Mouse (Mus musculus) MEL (cell line): ENCODE measurements around the gene Isoc2a. TPM values are rescaled to one million over a fixed set of nuclear protein-coding genes. Genes with fewer than 3 reads are reported as not detected.

Source experiments
- DNase-seq: peaks from one replicate; pipeline ENCODE4 v3.0.0; 2011; ENCODE audit warnings: low read depth, low spot score
- H3K27ac ChIP-seq: 2 replicates; pipeline ENCODE4 v1.5.1; 2012; ENCODE audit warnings: low read depth, mild to moderate bottlenecking, control low read depth, low read length, moderate library complexity; ENCODE audit not compliant: control insufficient read depth
- H3K27me3 ChIP-seq, 2 experiments: fragments of 150-350 bp in 1 of 2; sonication (generic) in 1 of 2; 2 replicates each; pipeline ENCODE4 v1.6.1; 2012; ENCODE audit warnings: low read length in 2 of 2, mild to moderate bottlenecking in 2 of 2, improper control_type of control experiment in 1 of 2, moderate library complexity in 1 of 2; ENCODE audit not compliant: insufficient read depth in 2 of 2, control insufficient read depth in 1 of 2
- H3K36me3 ChIP-seq, 2 experiments: 2 replicates each; pipeline ENCODE4 v1.6.1; 2012 to 2014; ENCODE audit warnings: low read length in 2 of 2, improper control_type of control experiment in 1 of 2, inconsistent platforms in 1 of 2, mild to moderate bottlenecking in 1 of 2; ENCODE audit not compliant: insufficient read depth in 2 of 2, control insufficient read depth in 1 of 2
- H3K4me1 ChIP-seq, 2 experiments: fragments of 150-350 bp in 1 of 2; sonication (generic) in 1 of 2; 2 replicates each; pipeline ENCODE4 v1.6.1; 2012; ENCODE audit warnings: low read length in 2 of 2, improper control_type of control experiment in 1 of 2, mild to moderate bottlenecking in 1 of 2; ENCODE audit not compliant: insufficient read depth in 2 of 2, control insufficient read depth in 1 of 2
- H3K4me3 ChIP-seq, 2 experiments: fragments of 150-350 bp in 1 of 2; sonication (generic) in 1 of 2; 2 replicates each; pipeline ENCODE4 v1.5.1; 2012; ENCODE audit warnings: low read depth in 2 of 2, low read length in 2 of 2, mild to moderate bottlenecking in 2 of 2, moderate library complexity in 2 of 2, control low read depth in 1 of 2, improper control_type of control experiment in 1 of 2; ENCODE audit not compliant: control insufficient read depth in 1 of 2, insufficient read depth in 1 of 2
- H3K79me2 ChIP-seq: 2 replicates; pipeline ENCODE4 v1.6.1; 2012; ENCODE audit warnings: mild to moderate bottlenecking, low read length, moderate library complexity; ENCODE audit not compliant: control insufficient read depth, poor library complexity, insufficient read depth
- H3K9ac ChIP-seq: 2 replicates; pipeline ENCODE4 v1.6.1; 2012; ENCODE audit warnings: low read depth, mild to moderate bottlenecking, control low read depth, low read length, moderate library complexity; ENCODE audit not compliant: control insufficient read depth, poor library complexity, severe bottlenecking
- H3K9me3 ChIP-seq: fragments of 150-350 bp; sonication (generic); replicated peaks from 2 replicates; pipeline ENCODE4 v1.6.1; 2012; ENCODE audit warnings: mild to moderate bottlenecking, low read length, improper control_type of control experiment, moderate library complexity; ENCODE audit not compliant: insufficient read depth
- BHLHE40 ChIP-seq: IDR thresholded peaks from 2 replicates; pipeline ENCODE4 v1.6.1; 2012; ENCODE audit warnings: low read depth, mild to moderate bottlenecking, inconsistent platforms, low read length, improper control_type of control experiment, borderline replicate concordance
- CTCF ChIP-seq, 3 experiments: IDR thresholded peaks in 2 of 3; conservative IDR thresholded peaks in 1 of 3; 2 replicates each; pipeline ENCODE4 v1.5.1; 2011 to 2012; ENCODE audit warnings: low read length in 3 of 3, low read depth in 2 of 3, mild to moderate bottlenecking in 2 of 3, improper control_type of control experiment in 1 of 3, inconsistent platforms in 1 of 3, mixed read lengths in 1 of 3, moderate library complexity in 1 of 3; ENCODE audit not compliant: control insufficient read depth in 1 of 3, insufficient read depth in 1 of 3, poor library complexity in 1 of 3, severe bottlenecking in 1 of 3
- EP300 ChIP-seq, 2 experiments: IDR thresholded peaks; 2 replicates each; pipeline ENCODE4 v1.6.1; 2011; ENCODE audit warnings: improper control_type of control experiment in 2 of 2, low read length in 2 of 2, low read depth in 1 of 2, mild to moderate bottlenecking in 1 of 2
- GABPA ChIP-seq: IDR thresholded peaks from 2 replicates; pipeline ENCODE4 v1.6.1; 2012; ENCODE audit warnings: low read depth, mild to moderate bottlenecking, inconsistent platforms, low read length, improper control_type of control experiment, moderate library complexity
- GATA1 ChIP-seq: IDR thresholded peaks from 2 replicates; pipeline ENCODE4 v1.6.1; 2011; ENCODE audit warnings: low read depth, low read length, improper control_type of control experiment
- HCFC1 ChIP-seq: IDR thresholded peaks from 2 replicates; pipeline ENCODE4 v1.6.1; 2012; ENCODE audit warnings: low read depth, mild to moderate bottlenecking, inconsistent platforms, low read length, improper control_type of control experiment, moderate library complexity
- MAFK ChIP-seq: IDR thresholded peaks from 2 replicates; pipeline ENCODE4 v1.6.1; 2011; ENCODE audit warnings: low read depth, mild to moderate bottlenecking, low read length, improper control_type of control experiment, borderline replicate concordance
- MAX ChIP-seq: IDR thresholded peaks from 2 replicates; pipeline ENCODE4 v1.6.1; 2011; ENCODE audit warnings: low read length, improper control_type of control experiment
- MYB ChIP-seq: IDR thresholded peaks from 2 replicates; pipeline ENCODE4 v1.6.1; 2011; ENCODE audit warnings: mild to moderate bottlenecking, low read depth, low read length, improper control_type of control experiment
- MYC ChIP-seq: IDR thresholded peaks from 2 replicates; pipeline ENCODE4 v1.6.1; 2011; ENCODE audit warnings: low read depth, mild to moderate bottlenecking, low read length, improper control_type of control experiment, moderate library complexity
- NRF1 ChIP-seq: IDR thresholded peaks from 2 replicates; pipeline ENCODE4 v1.6.1; 2014; ENCODE audit warnings: low read depth, mild to moderate bottlenecking, inconsistent platforms, low read length, improper control_type of control experiment, moderate library complexity; ENCODE audit not compliant: poor library complexity, insufficient read depth, severe bottlenecking
- POLR2A ChIP-seq, 2 experiments: IDR thresholded peaks; 2 replicates each; pipeline ENCODE4 v1.6.1; 2011 to 2012; ENCODE audit warnings: low read length in 2 of 2, mild to moderate bottlenecking in 2 of 2, control low read depth in 1 of 2, improper control_type of control experiment in 1 of 2, low read depth in 1 of 2, moderate library complexity in 1 of 2; ENCODE audit not compliant: control insufficient read depth in 1 of 2, insufficient read depth in 1 of 2, poor library complexity in 1 of 2
- POLR2AphosphoS2 ChIP-seq: IDR thresholded peaks from 2 replicates; pipeline ENCODE4 v1.6.1; 2011; ENCODE audit warnings: low read length, improper control_type of control experiment
- POLR2AphosphoS5 ChIP-seq: IDR thresholded peaks from 2 replicates; pipeline ENCODE4 v1.6.1; 2012; ENCODE audit warnings: low read depth, borderline replicate concordance, mild to moderate bottlenecking, inconsistent platforms, low read length, moderate library complexity, mixed read lengths
- RAD21 ChIP-seq: IDR thresholded peaks from 2 replicates; pipeline ENCODE4 v1.6.1; 2011; ENCODE audit warnings: mild to moderate bottlenecking, low read depth, low read length, improper control_type of control experiment
- RCOR1 ChIP-seq: IDR thresholded peaks from 2 replicates; pipeline ENCODE4 v1.6.1; 2012; ENCODE audit warnings: low read depth, mild to moderate bottlenecking, inconsistent platforms, low read length, improper control_type of control experiment
- SIN3A ChIP-seq: IDR thresholded peaks from 2 replicates; pipeline ENCODE4 v1.6.1; 2012; ENCODE audit warnings: low read length, improper control_type of control experiment, inconsistent platforms
- SMC3 ChIP-seq: IDR thresholded peaks from 2 replicates; pipeline ENCODE4 v1.6.1; 2011; ENCODE audit warnings: low read depth, low read length, improper control_type of control experiment
- TBP ChIP-seq: IDR thresholded peaks from 2 replicates; pipeline ENCODE4 v1.8.0; 2011; ENCODE audit warnings: low read depth, low read length, improper control_type of control experiment
- TCF12 ChIP-seq: IDR thresholded peaks from 2 replicates; pipeline ENCODE4 v1.6.1; 2014; ENCODE audit warnings: low read depth, mild to moderate bottlenecking, inconsistent platforms, low read length, improper control_type of control experiment, moderate library complexity
- UBTF ChIP-seq: IDR thresholded peaks from 2 replicates; pipeline ENCODE4 v1.6.1; 2012; ENCODE audit warnings: low read depth, mild to moderate bottlenecking, inconsistent platforms, low read length, improper control_type of control experiment, moderate library complexity, borderline replicate concordance; ENCODE audit not compliant: insufficient read depth
- USF2 ChIP-seq, 2 experiments: IDR thresholded peaks; 2 replicates each; pipeline ENCODE4 v1.6.1; 2011 to 2012; ENCODE audit warnings: improper control_type of control experiment in 2 of 2, low read length in 2 of 2, borderline replicate concordance in 1 of 2, inconsistent platforms in 1 of 2, low read depth in 1 of 2, mild to moderate bottlenecking in 1 of 2; ENCODE audit not compliant: insufficient read depth in 1 of 2
- ZC3H11A ChIP-seq: IDR thresholded peaks from 2 replicates; pipeline ENCODE4 v1.6.1; 2012; ENCODE audit warnings: low read depth, mild to moderate bottlenecking, inconsistent platforms, low read length, improper control_type of control experiment
- ZKSCAN1 ChIP-seq: IDR thresholded peaks from 2 replicates; pipeline ENCODE4 v1.6.1; 2012; ENCODE audit warnings: low read depth, mild to moderate bottlenecking, inconsistent platforms, low read length, improper control_type of control experiment, moderate library complexity
- polyA plus RNA-seq, 2 experiments: library from polyadenylated mRNA; stranded (reverse) in 1 of 2; unstranded in 1 of 2; fragments of >175 nt in 1 of 2; fragments of >200 nt in 1 of 2; gene quantifications; 2 replicates each; pipeline versions ENCODE4 v1.2.1 to v1.2.4; 2012; ENCODE audit warnings: low replicate concordance in 2 of 2, low read depth in 1 of 2; ENCODE audit not compliant: insufficient read length in 2 of 2, insufficient read depth in 1 of 2, missing spikeins in 1 of 2
- total RNA-seq: library from RNA; depleted of rRNA; stranded (reverse); fragments of 300-350 nt; gene quantifications from 2 replicates; pipeline ENCODE4 v1.2.3, GENCODE M21; 2012

The Isoc2a gene
- total and polyA plus RNA-seq, 3 experiments: 11.1 to 20.6 TPM; not detected in 1

DNA sequence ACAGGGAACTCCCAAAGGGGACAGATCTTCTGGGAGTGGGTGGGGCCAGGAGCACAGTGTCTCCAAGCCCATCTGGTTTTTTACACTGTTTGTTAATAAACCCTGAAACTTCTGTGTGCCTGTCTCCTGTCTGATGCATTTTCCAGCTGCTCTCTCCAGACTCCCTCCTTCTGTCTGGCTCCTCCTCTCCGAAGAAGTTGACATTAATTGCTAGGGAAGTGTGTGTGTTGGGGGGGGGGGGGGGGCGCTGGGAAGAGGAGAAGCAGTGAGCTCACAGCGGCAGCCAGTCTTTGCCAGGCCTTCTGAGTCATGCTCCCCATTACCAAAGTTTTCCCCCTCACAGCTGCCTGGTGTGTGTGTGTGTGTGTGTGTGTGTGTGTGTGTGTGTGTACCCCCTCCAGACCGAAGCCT lies 47.9 kb downstream of the Isoc2a start:
- no peak for TF ChIP-seq MAX
- no peak for TF ChIP-seq ZC3H11A
- TF ChIP-seq MAFK: no peak
- TF ChIP-seq POLR2A (IDR thresholded peaks at IDR 0.05; ENCODE audit: control insufficient read depth in 1 of 2, insufficient read depth in 1 of 2, low read depth in 1 of 2, low read length in 2 of 2, poor library complexity in 1 of 2): no peak
- no peak for TF ChIP-seq TBP
- TF ChIP-seq POLR2AphosphoS2: no peak
- H3K27ac ChIP-seq: no peak overlapping the region
- H3K4me3 ChIP-seq: no peak overlapping the region
- H3K9me3 ChIP-seq: no peaks in the 10 kb centered on the region
- no peaks in the 10 kb centered on the region for H3K79me2 ChIP-seq
- H3K27me3 ChIP-seq: no peaks in the 10 kb centered on the region; a peak in 2 of 4 replicates
- no peaks in the 10 kb centered on the region for H3K36me3 ChIP-seq
- H3K9ac ChIP-seq: no peak overlapping the region
- DNase-seq: no peak
- H3K4me1 ChIP-seq: no peaks in the 10 kb centered on the region

DNA sequence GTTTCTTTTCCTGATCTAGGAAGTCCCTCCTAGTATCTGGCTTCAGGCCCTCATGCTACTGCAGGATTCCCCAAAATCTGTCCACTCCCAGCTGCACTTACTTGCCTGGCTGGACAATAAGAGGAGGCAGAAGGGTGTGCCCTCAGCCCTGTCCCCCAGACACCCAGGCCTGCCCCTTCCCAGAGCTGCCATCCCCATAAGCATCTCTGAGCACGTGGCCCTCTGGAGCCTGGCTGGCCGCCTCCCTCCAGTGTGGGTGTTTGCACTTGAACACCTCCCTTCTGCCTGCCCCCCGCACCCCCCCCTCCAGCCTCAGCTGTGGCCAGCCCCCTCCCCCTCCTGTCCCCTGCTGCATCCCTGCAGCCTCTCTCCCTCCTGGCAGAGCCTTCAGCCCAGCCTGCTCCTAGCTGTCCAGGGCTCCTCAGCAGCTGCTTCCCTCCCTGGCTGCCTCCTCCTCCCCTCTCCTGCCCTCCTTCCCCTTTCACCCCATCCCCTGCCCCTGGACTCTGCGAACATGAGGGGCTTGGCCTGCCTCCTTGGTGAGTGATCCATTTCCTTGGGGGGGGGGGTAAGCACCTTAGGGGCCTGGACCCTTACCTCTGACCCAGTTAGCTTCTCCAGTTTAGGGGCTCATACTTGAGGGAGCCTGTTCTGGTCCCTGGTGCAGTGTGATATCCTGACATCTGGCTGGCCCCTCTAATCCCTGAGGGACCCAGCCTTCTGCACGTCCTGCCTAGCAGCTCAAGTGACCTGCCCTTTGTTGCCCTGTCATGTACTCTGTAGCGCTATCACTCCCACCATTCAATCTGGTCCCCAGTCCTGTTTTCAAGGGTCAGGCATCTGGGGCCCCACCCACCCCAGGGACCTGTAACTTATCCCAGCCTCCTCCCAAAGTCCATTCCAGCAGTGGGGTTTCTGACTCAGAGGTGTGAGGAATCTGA lies 48.8 kb downstream of the Isoc2a start, which contains the start of gene Ssc5d:
Ssc5d (plus strand) TSS at position 345 of the 941 bp plus-strand sequence.
- H3K27me3 ChIP-seq: no peaks in the 10 kb centered on the region; a peak in 2 of 4 replicates

DNA sequence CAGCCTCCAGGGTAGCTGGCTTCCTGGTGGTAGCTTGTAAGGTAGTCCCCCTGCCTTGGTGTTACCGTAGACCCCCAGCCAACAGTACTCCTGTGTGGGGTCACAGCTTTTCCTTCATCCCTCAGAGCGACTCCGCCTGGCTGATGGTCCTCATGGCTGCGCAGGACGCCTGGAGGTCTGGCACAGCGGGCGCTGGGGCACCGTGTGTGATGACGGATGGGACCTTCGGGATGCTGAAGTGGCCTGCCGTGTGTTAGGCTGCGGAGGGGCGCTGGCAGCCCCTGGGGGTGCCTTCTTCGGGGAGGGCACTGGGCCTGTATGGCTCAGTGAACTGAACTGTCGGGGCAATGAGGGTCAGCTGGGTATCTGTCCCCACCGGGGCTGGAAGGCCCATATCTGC lies 49.9 kb downstream of the Isoc2a start:
- Histone ChIP-seq H3K9ac (no peak overlapping the region), H3K4me1 (no peaks in the 10 kb centered on the region), H3K79me2 (no peaks in the 10 kb centered on the region), H3K4me3 (no peak overlapping the region), H3K27me3 (peaks cover 0 to 2% of the 10 kb centered on the region in 2 experiments; a peak in 3 of 4 replicates), H3K36me3 (no peaks in the 10 kb centered on the region), H3K9me3 (no peaks in the 10 kb centered on the region), H3K27ac (no peak overlapping the region)
- no peak for TF ChIP-seq UBTF
- TF ChIP-seq TCF12: no peak
- no peak for TF ChIP-seq MAX
- TF ChIP-seq NRF1: no peak
- TF ChIP-seq HCFC1: no peak
- TF ChIP-seq ZC3H11A: no peak
- TF ChIP-seq SIN3A: no peak
- TF ChIP-seq MYC: no peak
- no peak for TF ChIP-seq CTCF (IDR thresholded peaks at IDR 0.05 in 2 of 3, conservative IDR thresholded peaks at IDR 0.05 in 1 of 3; ENCODE audit: control insufficient read depth in 1 of 3, insufficient read depth in 1 of 3, low read depth in 2 of 3, low read length in 3 of 3, poor library complexity in 1 of 3, severe bottlenecking in 1 of 3)
- no peak for TF ChIP-seq GATA1
- no peak for TF ChIP-seq SMC3
- no peak for TF ChIP-seq EP300 (IDR thresholded peaks at IDR 0.05; ENCODE audit: low read depth in 1 of 2, low read length in 2 of 2)
- TF ChIP-seq GABPA: no peak
- no peak for TF ChIP-seq ZKSCAN1
- no peak for TF ChIP-seq TBP
- TF ChIP-seq MAFK: no peak
- no peak for TF ChIP-seq USF2 (IDR thresholded peaks at IDR 0.05; ENCODE audit: borderline replicate concordance in 1 of 2, insufficient read depth in 1 of 2, low read depth in 1 of 2, low read length in 2 of 2)
- TF ChIP-seq RAD21: no peak
- TF ChIP-seq POLR2AphosphoS5: no peak
- no peak for DNase-seq

More for the DNA sequence above, 48.8 kb downstream of the Isoc2a start, which contains the start of gene Ssc5d:
- TF ChIP-seq ZC3H11A (no peak), POLR2AphosphoS2 (no peak), RCOR1 (no peak), MYB (no peak), BHLHE40 (no peak)
- TF ChIP-seq, all 39 proteins: peak for 0
- Histone ChIP-seq H3K36me3 (no peaks in the 10 kb centered on the region), H3K4me3 (no peak within 1 kb of the TSS), H3K9ac (no peak within 1 kb of the TSS), H3K4me1 (no peaks in the 10 kb centered on the region), H3K9me3 (no peaks in the 10 kb centered on the region), H3K27ac (no peak within 1 kb of the TSS), H3K79me2 (no peaks in the 10 kb centered on the region)
- DNase-seq: no peak
